Mouse (Mus musculus) kidney, embryonic 14.5 days (tissue): ENCODE results near the gene Ctcf. TPM values are rescaled to one million over a fixed set of nuclear protein-coding genes. Genes with fewer than 3 reads are reported as not detected.

Experiments
- ATAC-seq: fragments of 200-750 bp; cut with Nextera tagmentation; 2 replicates; pipeline ENCODE4 v1.8.0; 2017; ENCODE audit warnings: moderate number of reproducible peaks, mild to moderate bottlenecking, moderate TSS enrichment, moderate library complexity; ENCODE audit not compliant: low FRiP score, low TSS enrichment
- H3K27ac ChIP-seq: fragments of 300-500 bp; sonication (generic); 2 replicates; pipeline ENCODE4 v1.5.1; 2014; ENCODE audit warnings: low read depth, mild to moderate bottlenecking, low read length, moderate library complexity, mixed read lengths
- H3K27me3 ChIP-seq: fragments of 300-500 bp; sonication (generic); 2 replicates; pipeline ENCODE4 v1.6.1; 2014; ENCODE audit warnings: mild to moderate bottlenecking, low read length; ENCODE audit not compliant: control insufficient read depth, insufficient read depth
- H3K36me3 ChIP-seq: fragments of 300-500 bp; sonication (generic); 2 replicates; pipeline ENCODE4 v1.6.1; 2014; ENCODE audit warnings: low read length, mixed read lengths; ENCODE audit not compliant: control insufficient read depth, insufficient read depth
- H3K4me1 ChIP-seq: fragments of 300-500 bp; sonication (generic); 2 replicates; pipeline ENCODE4 v1.6.1; 2014; ENCODE audit warnings: low read length, mixed read lengths; ENCODE audit not compliant: control insufficient read depth, insufficient read depth
- H3K4me2 ChIP-seq: fragments of 300-500 bp; sonication (generic); replicated peaks from 2 replicates; pipeline ENCODE4 v1.6.1; 2014; ENCODE audit warnings: low read depth, mild to moderate bottlenecking, low read length
- H3K4me3 ChIP-seq: fragments of 300-500 bp; sonication (generic); 2 replicates; pipeline ENCODE4 v1.5.1; 2014; ENCODE audit warnings: mild to moderate bottlenecking, low read length
- H3K9ac ChIP-seq: fragments of 300-500 bp; sonication (generic); 2 replicates; pipeline ENCODE4 v1.6.1; 2014; ENCODE audit warnings: low read depth, mild to moderate bottlenecking, low read length, moderate library complexity
- H3K9me3 ChIP-seq: fragments of 300-500 bp; sonication (generic); 2 replicates; pipeline ENCODE4 v1.6.1; 2016; ENCODE audit warnings: low read length; ENCODE audit not compliant: control insufficient read depth
- WGBS: fragments of 180-500 bp; shearing (Covaris S2); extraction: QIAGEN DNeasy Blood & Tissue Kit; methylation state at CpG from one replicate; pipeline ENCODE4 v1.1.7; 2014; 5-methylcytosine and 5-hydroxymethylcytosine counted together
- polyA plus RNA-seq: library from polyadenylated mRNA; unstranded; fragments of >200 nt; fragmentation: Nextera tagmentation; extraction: Ambion mirVana; gene quantifications from 2 replicates; pipeline ENCODE4 v1.2.1, GENCODE M21; 2014

Ctcf gene
- polyA plus RNA-seq, 1 experiment from 2014 or later = 139 TPM

DNA sequence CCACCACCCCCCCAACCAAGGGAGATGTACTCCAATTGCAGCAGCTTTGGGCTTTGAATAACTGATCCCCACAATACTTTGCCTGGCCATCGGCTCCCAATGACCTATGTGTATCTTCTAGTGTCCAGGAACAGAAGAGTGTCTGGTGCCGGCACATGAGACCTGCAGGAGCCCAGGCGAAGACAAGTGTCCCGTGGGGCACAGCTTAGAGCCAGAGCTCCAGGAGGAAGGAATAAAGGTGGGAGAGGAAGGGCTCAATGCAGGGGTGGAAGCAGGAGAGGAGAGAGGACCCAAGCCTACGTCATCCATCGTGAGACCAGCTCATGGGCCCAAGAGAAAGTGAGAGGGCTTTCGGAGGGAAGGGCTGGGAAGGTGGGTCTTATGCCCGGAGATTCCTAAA, 72.3 kb downstream of the Ctcf start:
- H3K27ac ChIP-seq = no peak overlapping the region
- H3K4me3 ChIP-seq = no peak overlapping the region
- ATAC-seq = no peak
- H3K4me2 ChIP-seq = no peak overlapping the region
- H3K9ac ChIP-seq = no peak overlapping the region
- peaks cover 7% of the 10 kb centered on the region for H3K36me3 ChIP-seq
- H3K9me3 ChIP-seq = no peaks in the 10 kb centered on the region
- no peaks in the 10 kb centered on the region for H3K27me3 ChIP-seq
- WGBS = 92% methylated on average over 8 of the region's 8 CpGs
- H3K4me1 ChIP-seq = no peaks in the 10 kb centered on the region; the same call in 1 of the 2 replicates

DNA sequence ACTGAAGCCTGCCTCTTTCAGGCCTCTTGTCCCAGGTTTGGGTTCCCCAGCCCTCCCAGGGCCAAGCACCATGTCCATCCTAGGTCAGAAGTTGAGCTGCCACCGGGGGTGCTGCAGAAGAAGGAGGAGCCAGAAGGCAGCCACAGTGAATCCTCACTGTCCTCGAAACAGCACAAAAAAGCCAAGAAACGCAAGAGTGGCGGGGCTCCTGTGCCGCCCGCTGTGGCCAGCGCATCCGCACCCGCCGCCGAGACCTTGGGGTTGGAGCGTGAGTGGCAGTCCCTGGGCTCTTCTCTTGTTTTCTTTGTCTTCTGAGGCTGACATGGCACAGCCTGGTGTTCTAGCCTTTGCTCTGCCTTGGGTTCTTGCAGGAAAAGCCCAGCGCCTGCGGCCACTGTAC, 72.9 kb downstream of the Ctcf start:
- ATAC-seq = no peak
- H3K4me3 ChIP-seq = no peak overlapping the region
- H3K9me3 ChIP-seq = no peaks in the 10 kb centered on the region
- no peaks in the 10 kb centered on the region for H3K27me3 ChIP-seq
- no peak overlapping the region for H3K27ac ChIP-seq
- H3K9ac ChIP-seq = no peak overlapping the region
- 84% methylated on average over 14 of the region's 14 CpGs for WGBS
- no peak overlapping the region for H3K4me2 ChIP-seq
- peaks cover under 1% of the 10 kb centered on the region for H3K36me3 ChIP-seq
- H3K4me1 ChIP-seq = no peaks in the 10 kb centered on the region; the same call in 1 of the 2 replicates

DNA sequence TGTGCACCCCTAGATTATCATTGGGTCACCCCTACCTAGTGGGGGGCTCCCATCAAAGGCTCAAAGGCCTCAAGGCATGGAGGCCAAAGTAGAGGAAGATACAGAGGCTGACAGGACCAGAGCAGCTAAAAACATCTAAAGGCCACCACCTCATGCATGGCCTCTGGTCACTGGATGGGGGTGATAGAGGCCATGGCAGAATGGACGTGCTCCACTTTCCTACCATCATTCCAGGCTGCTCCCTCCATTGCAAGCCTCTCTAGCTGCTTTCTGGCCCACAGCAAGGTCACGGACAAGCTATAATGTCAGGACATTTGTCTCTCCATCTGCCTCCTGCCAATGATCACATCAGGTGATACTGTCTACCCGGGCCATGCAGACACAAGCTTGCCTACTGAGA, 75.9 kb downstream of the Ctcf start:
- Histone ChIP-seq H3K9me3 (no peaks in the 10 kb centered on the region), H3K27ac (no peak overlapping the region), H3K4me2 (no peak overlapping the region), H3K9ac (no peak overlapping the region), H3K27me3 (no peaks in the 10 kb centered on the region), H3K4me3 (no peak overlapping the region), H3K36me3 (peaks cover 4% of the 10 kb centered on the region; the same call in 1 of the 2 replicates), H3K4me1 (no peaks in the 10 kb centered on the region)
- WGBS = 81% methylated on average over 3 of the region's 3 CpGs
- ATAC-seq = no peak

DNA sequence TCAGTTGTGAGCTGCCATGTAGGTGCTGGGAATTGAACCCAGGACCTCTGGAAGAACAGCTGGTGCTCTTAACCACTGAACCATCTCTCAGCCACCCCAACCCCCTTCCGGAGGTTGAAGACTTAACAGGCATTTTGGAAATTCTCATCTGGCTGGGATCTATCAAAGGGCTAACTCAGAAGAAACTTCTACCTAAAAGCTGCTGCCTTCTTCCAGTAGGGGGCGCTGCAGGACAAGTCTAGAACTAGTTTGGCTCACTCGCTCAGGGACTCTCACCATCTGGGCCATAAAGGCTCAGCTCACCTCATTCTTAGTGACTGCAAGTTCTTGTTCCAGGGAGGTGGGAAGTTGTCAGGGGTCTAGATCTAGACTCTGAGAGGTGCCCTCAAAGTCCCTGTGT, 77.8 kb downstream of the Ctcf start:
- Histone ChIP-seq H3K27me3 (no peaks in the 10 kb centered on the region), H3K4me1 (no peaks in the 10 kb centered on the region), H3K9me3 (no peaks in the 10 kb centered on the region), H3K27ac (no peak overlapping the region), H3K36me3 (peaks cover 5% of the 10 kb centered on the region; the same call in 1 of the 2 replicates), H3K9ac (no peak overlapping the region), H3K4me3 (no peak overlapping the region), H3K4me2 (no peak overlapping the region)
- ATAC-seq = peak; percentile 54
- 3% methylated on average over 3 of the region's 3 CpGs for WGBS

DNA sequence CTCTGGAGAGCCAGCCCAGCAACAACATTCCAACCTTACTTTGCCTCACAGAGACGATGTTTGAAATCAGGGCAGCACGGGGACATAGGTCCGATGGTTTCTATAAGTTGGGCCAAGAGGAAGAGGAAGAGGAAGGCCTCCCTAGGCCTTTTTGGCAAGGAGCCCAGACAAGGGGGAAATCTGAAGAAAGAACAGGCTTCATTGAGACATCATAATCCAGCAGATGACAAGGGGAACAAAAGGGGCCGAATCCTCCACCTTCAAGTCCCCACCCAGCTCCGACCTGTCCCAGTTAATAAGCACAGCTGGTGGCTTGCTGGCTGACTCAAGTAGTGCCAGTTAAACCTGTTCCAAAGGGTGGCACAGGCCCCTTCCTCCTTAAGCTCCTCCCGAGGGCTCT, 78.7 kb downstream of the Ctcf start:
- no peaks in the 10 kb centered on the region for H3K4me1 ChIP-seq
- no peak overlapping the region for H3K4me2 ChIP-seq
- WGBS = 83% methylated on average over 6 of the region's 6 CpGs
- no peaks in the 10 kb centered on the region for H3K27me3 ChIP-seq
- no peak overlapping the region for H3K4me3 ChIP-seq
- H3K36me3 ChIP-seq = peaks cover 5% of the 10 kb centered on the region; the same call in 1 of the 2 replicates
- ATAC-seq = no peak
- no peak overlapping the region for H3K9ac ChIP-seq
- H3K9me3 ChIP-seq = no peaks in the 10 kb centered on the region
- no peak overlapping the region for H3K27ac ChIP-seq

DNA sequence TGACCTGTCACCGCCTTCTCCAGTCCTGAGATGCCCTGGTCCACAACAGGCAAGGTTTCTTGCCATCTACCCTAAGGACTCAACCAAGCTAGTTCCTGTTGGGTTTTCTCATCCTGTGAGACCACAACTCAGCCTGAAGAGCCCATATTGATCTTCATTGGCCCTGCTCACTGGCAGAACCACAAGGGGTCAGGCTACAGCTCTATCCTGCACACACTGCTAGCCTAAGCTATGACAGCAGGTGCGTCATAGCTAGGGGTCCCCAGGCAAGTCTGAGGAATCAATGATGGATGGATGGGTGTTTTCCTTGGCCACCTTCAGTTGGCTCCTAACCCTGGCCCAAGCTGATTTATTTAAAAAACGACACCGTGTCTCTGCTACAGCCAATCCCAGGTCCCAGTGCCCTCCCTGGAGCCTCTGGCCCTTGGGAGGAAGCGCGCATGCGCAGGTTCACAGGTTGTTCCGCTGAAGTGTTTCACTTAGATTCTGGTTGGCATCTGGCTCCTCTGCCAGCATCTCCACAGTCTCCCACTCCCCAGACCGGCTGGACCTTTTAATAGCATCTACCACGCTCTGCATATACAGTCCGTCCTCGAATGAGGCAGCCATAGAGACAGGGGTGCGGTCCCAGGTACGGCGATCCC, 80.1 kb downstream of the Ctcf start:
- Histone ChIP-seq H3K27ac (no peak overlapping the region), H3K9ac (no peak overlapping the region), H3K4me1 (no peaks in the 10 kb centered on the region), H3K4me2 (no peak overlapping the region), H3K9me3 (no peaks in the 10 kb centered on the region), H3K36me3 (peaks cover 7% of the 10 kb centered on the region; the same call in 1 of the 2 replicates), H3K27me3 (no peaks in the 10 kb centered on the region), H3K4me3 (no peak overlapping the region)
- WGBS = 94% methylated on average over 15 of the region's 15 CpGs
- ATAC-seq = no peak

DNA sequence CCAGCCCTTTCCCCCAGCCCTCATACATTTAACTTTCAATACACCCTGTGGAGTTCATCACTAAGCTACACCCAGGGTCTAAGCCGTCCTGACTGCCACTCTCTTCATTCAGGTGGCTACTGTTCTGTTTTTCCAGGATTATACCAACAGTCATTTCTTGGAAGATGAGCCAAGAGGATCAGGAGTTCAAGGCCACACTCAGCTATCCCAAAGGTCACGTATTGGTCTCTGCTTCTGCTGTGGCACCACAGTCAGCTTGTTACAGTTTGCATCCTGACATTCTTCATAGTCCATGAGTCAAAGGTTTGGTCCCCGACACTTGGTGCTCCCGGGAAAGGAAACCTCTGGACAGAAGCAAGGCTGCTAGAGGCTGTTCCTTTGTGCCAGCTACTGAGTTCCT, 83.3 kb downstream of the Ctcf start:
- no peak overlapping the region for H3K4me2 ChIP-seq
- no peak for ATAC-seq
- H3K36me3 ChIP-seq = peaks cover 15% of the 10 kb centered on the region
- H3K4me3 ChIP-seq = no peak overlapping the region
- no peaks in the 10 kb centered on the region for H3K9me3 ChIP-seq
- H3K4me1 ChIP-seq = no peaks in the 10 kb centered on the region
- no peak overlapping the region for H3K27ac ChIP-seq
- whole genome bisulfite sequencing = 80% methylated on average over 4 of the region's 4 CpGs
- no peaks in the 10 kb centered on the region for H3K27me3 ChIP-seq
- no peak overlapping the region for H3K9ac ChIP-seq

DNA sequence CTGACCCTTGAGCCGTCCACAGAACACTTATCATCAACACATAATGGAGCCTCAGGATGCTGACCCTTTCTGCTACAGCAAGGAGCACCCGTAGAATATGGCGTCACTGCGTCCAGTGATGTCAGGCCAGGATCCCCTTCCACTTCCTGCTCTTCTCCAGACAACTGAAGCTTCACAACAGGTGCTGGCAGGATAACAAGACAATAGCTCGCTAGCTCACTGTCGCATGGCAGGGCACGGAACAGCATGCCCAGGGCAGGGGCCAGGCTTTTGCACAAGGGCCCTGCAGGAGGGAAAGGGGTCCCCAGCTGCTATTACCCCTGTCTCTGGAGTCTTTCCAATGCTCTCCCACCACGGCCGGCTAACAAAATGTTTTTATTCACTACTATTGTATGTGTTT, 86.5 kb downstream of the Ctcf start:
- Histone ChIP-seq H3K36me3 (peaks cover 22% of the 10 kb centered on the region), H3K27me3 (no peaks in the 10 kb centered on the region), H3K4me1 (no peaks in the 10 kb centered on the region), H3K9ac (no peak overlapping the region), H3K27ac (no peak overlapping the region), H3K4me3 (no peak overlapping the region), H3K4me2 (no peak overlapping the region), H3K9me3 (no peaks in the 10 kb centered on the region)
- WGBS = 92% methylated on average over 9 of the region's 9 CpGs
- ATAC-seq = no peak

DNA sequence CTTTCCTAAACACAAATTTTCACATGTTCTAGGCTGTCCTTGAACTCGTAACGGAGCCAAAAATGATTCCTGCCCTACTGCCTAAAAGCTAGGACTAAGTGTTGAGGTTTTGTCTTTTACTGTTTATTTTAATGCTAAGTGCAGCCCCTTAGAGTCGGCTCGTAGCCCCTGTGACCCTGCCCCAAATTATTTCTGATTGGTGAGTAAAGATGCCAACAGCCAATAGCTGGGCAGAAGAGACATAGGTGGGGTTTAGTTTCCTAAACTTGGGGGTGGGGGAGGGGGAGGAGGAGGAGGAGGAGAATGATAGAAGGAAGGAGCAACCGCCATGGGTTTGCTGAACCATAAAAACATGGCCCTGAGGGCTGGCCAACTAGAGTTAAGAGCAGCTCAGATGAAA, 89.4 kb downstream of the Ctcf start:
- no peaks in the 10 kb centered on the region for H3K27me3 ChIP-seq
- H3K4me1 ChIP-seq = no peaks in the 10 kb centered on the region
- no peak overlapping the region for H3K4me2 ChIP-seq
- peaks cover 25% of the 10 kb centered on the region for H3K36me3 ChIP-seq
- no peak overlapping the region for H3K27ac ChIP-seq
- H3K4me3 ChIP-seq = no peak overlapping the region
- H3K9ac ChIP-seq = no peak overlapping the region
- ATAC-seq = no peak
- H3K9me3 ChIP-seq = no peaks in the 10 kb centered on the region
- 76% methylated on average over 5 of the region's 5 CpGs for WGBS
